Mouse (Mus musculus): ENCODE results near the gene Pop5.
A peak's percentile ranks its signal among the peaks of the same experiment; 100 is the strongest.

The Pop5 gene

GRCm38 (mm10) chr5:115262502-115263291 is 27.1 kb downstream of the Pop5 start:
- DNase-seq (ENCODE audit: low spot score in 2 of 2): no peak

- DNase-seq (ENCODE audit: low spot score in 2 of 2): no peak
Measured at GRCm38 (mm10) chr5:115266340-115266739, 30.7 kb downstream of the Pop5 start.

DNA sequence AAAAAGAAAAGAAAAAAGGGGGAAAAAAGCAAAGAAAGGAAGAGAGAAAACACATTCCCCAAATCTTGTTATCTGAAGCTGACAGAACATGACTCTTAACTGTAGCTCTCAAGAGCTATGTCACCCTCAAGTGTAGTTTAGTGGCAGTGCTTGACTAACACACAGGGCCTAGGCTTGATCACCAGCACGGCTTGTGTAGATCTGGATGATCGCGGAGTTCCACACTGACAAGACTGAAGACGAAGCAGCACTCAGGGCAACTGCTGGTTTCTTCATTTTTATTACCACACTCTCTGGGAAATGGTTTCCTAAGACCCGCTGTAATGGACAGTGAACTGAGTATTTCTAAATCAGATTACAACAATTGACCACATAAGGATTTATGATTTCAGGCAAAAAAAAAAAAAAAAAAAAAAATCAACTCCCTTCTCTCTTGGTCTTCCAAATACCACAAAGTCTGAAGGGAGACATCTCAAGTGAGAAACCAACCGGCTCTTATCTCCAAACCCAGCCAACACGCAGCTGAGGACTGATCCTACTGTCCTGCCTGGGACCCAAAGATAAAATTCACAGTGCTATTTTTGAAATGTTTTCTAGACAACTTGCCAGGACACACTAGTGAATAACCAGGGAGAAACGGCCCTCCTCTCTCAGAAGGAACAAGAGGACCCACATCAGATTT is 31.3 kb downstream of the Pop5 start:
- no peak for DNase-seq (ENCODE audit: low spot score in 2 of 2)

DNA sequence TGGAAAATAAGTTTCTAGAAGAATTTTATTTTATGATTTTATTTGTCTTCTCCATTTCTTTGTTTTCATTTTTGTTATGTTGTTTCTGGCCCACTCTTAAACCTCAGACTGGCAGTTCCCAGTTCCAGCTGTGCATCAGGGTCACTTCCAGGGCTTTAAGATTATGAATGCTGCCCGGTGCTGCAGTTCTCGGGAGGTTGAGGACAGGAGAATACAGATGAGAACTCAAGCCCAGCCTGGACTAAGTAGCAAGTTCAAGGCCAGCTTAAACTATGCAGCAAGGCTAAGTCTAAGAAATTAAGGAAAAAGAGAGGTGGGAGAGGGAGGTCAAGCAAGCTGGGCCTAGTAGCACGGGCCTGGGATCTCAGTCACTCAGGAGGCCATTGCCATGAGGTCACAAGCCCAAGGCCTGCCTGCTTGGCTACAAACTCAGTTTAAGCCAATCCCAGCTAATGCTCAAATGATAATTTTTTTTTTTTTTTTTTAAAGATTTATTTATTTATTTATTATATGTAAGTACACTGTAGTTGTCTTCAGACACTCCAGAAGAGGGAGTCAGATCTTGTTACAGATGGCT is 31.9 kb downstream of the Pop5 start:
- no peak for DNase-seq (ENCODE audit: low spot score in 2 of 2)

DNA sequence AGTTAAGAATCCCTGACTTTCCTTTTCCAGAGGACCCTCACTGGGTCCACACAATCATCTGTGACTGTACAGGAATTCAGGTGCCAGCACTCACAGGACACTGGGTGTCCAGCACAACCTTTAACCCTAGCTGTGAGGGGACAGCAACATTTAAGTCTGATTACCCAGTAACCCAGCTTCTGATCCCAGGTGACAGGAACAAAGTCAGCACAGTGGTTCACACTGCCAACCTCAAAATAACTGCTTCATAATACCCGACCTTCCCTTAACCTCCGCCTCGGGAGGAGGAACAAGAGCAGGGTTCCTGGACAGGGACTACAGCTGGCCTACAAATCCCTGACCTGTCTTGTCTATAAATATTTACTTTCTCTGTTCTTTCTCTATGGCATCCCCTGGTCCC is 32.6 kb downstream of the Pop5 start:
- DNase-seq (ENCODE audit: low spot score in 2 of 2): no peak

DNA sequence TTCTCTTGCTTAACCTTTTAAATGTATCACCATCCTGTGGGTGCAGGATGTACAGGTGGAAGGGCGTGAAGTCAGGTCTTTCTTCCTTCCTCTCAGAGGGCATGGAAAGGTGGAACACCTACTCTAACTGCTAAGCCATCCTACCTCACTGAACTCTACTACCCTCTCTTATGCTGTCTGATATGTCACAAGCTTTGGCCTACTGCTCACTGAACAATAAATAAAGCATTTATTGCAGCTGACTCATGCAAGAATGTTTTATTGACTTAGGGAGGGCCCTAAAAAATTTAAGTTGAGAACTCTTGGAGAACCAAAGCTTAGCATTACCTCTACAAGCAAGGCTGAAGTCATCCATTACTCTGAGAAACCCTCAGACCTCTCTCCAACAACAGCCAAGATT is 34.3 kb downstream of the Pop5 start:
- DNase-seq (ENCODE audit: low spot score in 2 of 2): no peak

DNA sequence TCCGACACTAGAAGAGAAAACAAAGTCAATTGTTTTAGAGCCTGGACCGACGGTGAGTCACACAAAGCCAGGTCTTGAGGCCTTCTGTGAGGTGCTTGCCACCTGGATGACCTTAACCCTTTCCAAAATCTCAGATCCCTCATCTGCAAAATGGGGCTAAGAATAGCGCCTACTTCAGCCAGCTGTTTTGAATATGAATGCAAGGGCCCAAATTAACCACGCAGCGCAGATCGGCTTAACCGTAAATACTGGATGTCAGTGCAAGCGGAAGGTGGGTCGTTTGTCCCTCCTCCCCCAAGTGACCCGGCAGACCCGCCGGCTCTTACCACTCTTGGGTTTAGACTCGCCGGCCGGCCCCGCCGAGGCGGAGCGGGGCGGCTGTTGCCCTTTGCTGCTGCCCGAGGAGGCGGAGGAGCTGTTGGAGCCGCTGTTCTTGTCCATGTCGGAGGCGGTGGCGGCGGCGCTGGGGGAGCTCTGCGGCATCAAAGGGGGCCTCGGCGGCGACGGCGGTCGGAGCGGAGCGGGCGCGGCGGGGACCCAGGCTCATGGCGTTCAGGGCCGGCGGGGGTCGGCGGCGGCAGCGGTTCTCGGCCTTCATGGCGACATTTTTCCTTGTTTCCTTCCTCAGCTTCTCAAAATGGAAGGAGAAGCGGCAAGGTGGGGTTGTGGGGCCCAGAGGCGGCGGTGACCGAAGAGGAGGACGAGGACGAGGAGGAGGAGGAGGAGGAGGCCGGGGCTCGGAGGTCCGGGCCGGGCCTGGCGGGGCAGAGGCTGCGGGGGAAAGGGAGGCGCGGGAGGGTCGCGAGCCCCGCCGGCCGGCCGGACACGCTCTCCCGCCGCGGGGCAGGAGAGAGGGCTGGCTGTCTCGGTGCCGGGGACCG is 36.5 kb downstream of the Pop5 start:
- DNase-seq (ENCODE audit: low spot score in 2 of 2): peak; percentile 40 to 65

DNA sequence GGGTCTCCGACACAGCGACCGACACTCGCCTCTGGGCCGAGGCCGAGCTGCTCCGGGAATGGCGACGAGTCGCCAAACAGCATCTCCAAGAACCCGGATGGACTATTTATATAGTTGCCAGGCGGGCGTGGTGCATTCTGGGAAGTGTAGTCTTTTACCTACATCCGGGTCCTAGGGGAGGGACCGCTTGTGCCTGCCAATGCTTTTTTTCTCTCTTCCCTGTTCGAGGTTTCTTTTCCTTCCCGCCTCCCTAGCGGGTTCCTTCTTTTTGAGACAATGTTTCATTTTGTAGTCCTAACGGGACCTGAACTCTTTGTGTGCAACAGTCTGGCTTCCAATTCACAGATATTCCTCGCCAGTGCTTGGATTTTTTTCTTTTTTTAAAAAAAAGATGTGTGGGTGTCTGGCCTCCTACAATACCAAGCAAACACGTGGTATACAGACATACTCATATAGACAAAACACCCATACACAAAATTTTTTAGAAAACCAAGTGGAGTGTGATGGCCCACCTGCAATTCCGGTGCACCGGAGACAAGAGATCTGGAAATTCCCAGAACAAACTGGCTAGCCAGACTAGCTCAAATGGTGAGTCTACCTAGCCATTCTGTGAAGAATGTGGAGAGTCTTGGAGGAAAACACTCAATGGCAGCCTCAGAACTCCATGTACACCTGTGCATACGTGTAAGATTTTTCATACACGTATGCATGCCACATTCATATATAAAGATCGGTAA is 37.3 kb downstream of the Pop5 start, which contains the start of gene Rnf10:
Gene Rnf10 (minus strand): TSS at position 87 of the 737 bp plus-strand sequence.
- peak; percentile 96 for DNase-seq (ENCODE audit: low spot score in 2 of 2)

- no peak for DNase-seq (ENCODE audit: low spot score in 2 of 2)
Measured at GRCm38 (mm10) chr5:115273549-115274135, 38.0 kb downstream of the Pop5 start.

- no peak for DNase-seq (ENCODE audit: low spot score in 2 of 2)
Measured at GRCm38 (mm10) chr5:115274353-115274752, 38.7 kb downstream of the Pop5 start.

DNA sequence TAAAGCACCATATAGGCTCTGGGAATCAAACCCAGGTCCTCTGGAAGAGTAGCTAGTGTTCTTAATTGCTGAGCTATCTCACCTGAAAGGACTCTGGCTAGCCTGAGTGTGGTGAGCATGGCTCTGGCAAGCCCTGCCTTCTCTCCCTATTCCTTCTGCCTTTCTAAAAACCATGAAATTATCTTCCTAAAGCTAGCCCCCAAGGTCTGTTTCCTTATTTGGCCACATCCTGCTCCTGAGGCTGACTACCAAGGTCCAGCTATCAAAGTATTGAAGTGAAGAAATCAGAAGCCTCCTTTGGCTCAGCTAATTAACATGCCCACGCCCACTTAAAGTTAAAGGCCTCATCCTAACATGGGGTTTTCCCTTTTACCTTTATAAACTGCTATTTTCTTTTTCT is 39.1 kb downstream of the Pop5 start:
- no peak for DNase-seq (ENCODE audit: low spot score in 2 of 2)

- no peak for DNase-seq (ENCODE audit: low spot score in 2 of 2)
Measured at GRCm38 (mm10) chr5:115275998-115276397, 40.4 kb downstream of the Pop5 start.

- no peak for DNase-seq (ENCODE audit: low spot score in 2 of 2)
Measured at GRCm38 (mm10) chr5:115278053-115278452, 42.4 kb downstream of the Pop5 start.

GRCm38 (mm10) chr5:115278785-115279184 is 43.1 kb downstream of the Pop5 start:
- DNase-seq (ENCODE audit: low spot score in 2 of 2): no peak

DNA sequence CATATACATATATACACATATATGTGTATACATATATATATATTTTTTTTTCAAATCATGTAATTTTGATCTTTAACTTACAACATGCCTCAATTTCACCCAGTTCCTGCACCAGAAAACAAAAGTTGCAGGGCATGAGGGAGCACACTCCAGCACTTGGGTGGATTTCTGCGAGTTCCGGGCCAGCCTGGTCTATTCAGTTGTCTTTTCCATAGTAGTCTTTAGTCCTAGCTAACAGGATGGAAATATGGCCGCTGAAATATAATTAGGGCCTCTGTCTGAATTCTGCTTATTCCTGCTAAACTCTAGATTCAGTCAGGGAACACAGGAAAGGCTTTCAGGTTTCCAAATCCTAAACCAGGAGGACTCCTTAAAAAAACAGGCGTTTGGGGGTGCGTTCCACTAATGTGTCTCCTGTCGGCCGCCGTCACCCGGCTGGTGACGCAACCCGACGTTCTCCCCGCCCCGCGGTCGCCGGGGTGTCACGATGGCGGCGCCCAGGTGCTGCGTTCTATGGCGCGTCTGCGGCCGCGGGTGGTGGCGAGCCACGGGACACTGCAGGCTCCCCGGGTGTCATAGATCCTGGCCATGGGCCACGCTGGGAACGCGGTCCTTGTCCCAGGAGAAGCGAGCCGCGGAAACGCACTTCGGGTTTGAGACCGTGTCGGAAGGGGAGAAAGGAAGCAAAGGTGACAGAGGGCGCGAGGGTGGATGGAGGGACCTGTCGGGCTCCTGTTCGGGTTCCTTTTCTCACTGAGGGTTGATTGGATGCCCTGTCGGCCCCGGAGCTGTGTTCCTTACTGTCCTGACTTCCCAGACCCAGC is 43.8 kb downstream of the Pop5 start, which contains the start of gene Coq5:
Gene Coq5 (plus strand): TSS at position 441 of the 824 bp plus-strand sequence.
- peak; percentile 81 to 84 for DNase-seq (ENCODE audit: low spot score in 2 of 2)

DNA sequence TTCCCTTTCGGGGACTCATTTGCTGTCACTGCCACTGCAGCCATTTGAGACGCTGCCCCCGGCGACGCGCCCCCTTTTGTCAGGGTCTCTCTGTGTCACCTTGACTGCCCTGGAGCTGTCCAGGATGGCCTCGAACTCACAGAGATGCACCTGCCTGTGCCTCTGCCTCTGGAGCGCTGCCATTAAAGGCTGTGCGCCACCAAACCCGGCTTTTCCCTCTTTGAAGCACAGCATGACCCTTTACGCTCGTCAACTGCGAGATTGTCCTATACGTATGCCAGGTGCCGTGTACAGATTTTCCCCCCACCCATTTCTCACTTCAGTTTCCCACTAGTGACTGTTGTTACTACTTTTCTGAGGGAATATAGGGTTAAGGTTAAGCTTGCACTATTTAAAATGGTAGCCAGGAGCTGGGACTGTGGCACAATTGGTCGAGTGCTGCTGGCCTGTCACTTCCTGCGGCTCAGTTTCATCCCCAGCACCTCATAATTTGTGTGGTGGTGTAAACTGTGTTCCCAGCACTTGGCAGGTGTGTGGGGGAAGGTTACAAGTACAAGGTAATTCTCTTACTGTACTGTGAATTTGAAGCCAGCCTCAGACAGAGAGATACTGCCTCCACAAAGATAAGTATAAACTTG is 44.5 kb downstream of the Pop5 start:
- DNase-seq (ENCODE audit: low spot score in 2 of 2): no peak

GRCm38 (mm10) chr5:115284735-115285134 is 49.1 kb downstream of the Pop5 start:
- no peak for DNase-seq (ENCODE audit: low spot score in 2 of 2)

DNA sequence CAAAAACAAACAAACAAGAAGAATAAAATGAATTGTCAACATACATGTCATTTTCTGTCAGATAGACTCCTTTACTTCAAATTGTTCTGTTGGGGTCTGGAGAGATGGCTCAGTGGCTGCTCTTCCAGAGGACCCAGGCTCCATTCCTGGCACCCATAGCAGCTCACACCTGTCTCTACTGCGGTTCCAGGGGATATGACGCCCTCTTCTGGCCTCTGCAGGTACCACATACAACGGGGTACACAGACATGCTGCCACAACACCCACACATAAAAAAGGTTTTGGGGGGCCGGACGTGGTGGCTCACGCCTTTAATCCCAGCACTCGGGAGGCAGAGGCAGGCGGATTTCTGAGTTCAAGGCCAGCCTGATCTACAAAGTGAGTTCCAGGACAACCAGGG is 58.5 kb downstream of the Pop5 start:
- no peak for DNase-seq (ENCODE audit: low spot score in 2 of 2)

Measured in urinary bladder, postnatal 4 days (tissue).